Mouse (Mus musculus) gonadal fat pad, adult 2 months (tissue): Measurements from ENCODE around the gene 5730596B20Rik. TPM values are rescaled to one million over a fixed set of nuclear protein-coding genes. Genes with fewer than 3 reads are reported as not detected.

ENCODE experiments used
- DNase-seq: peaks from one replicate; pipeline ENCODE4 v3.0.0-alpha.2; 2012; ENCODE audit warnings: low read depth
- polyA plus RNA-seq: library from polyadenylated mRNA; depleted of rRNA; stranded (reverse); fragments of >200 nt; gene quantifications from 2 replicates; pipeline ENCODE4 v1.2.3, GENCODE M21; 2012; rRNA removed

The 5730596B20Rik gene
- 0.32 and 0.38 TPM in 2 replicates for polyA plus RNA-seq

GRCm38 (mm10) chr6:52177061-52177735 lies at the start of gene 5730596B20Rik:
Gene 5730596B20Rik, plus strand, starts transcription at chr6:52177498.
- no peak for DNase-seq

GRCm38 (mm10) chr6:52137841-52138535 lies 39.3 kb upstream of the 5730596B20Rik start:
- no peak for DNase-seq

DNA sequence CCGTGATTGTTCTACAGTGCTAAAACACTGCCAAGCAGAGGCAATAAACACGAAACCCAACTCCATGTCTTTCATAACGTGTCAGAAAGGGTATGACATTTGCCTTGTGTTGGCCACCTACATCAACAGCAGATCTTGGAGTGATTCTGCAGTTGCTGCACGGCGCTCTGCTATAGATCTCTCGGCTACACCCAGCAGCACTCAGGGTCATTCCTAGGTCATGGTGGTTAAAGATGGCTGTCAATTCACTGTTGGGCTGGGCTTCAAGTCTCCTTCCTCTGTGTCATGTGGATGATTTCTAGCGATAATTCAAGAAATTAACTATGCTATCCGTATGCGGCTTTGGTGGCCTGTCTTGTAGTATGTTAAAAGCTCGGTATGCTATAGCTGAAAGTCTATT lies 38.7 kb upstream of the 5730596B20Rik start:
- no peak for DNase-seq

DNA sequence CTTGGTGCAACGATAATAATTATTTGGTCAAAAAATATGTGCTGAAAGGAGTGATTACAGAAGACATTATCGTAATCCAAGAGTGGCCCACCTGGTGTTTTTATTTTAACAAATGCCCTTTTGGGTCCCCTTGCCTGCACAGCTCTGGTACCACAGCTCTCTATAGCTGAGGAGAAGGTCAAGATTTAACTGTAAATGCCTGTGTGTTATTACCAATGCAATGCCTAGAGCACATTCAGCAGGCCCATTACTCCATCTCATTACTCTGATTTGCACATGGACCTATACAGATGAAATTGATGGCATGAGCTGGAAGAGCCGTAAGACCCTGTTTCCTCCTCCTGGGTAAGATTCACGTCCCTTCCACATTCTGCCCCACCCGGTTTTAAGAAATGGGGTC lies 38.2 kb upstream of the 5730596B20Rik start:
- no peak for DNase-seq

GRCm38 (mm10) chr6:52150401-52150966 lies 26.8 kb upstream of the 5730596B20Rik start:
- no peak for DNase-seq

GRCm38 (mm10) chr6:52151571-52151970 lies 25.7 kb upstream of the 5730596B20Rik start:
- DNase-seq = no peak

GRCm38 (mm10) chr6:52152226-52153193 lies 24.8 kb upstream of the 5730596B20Rik start:
- no peak for DNase-seq

- no peak for DNase-seq
Observed at GRCm38 (mm10) chr6:52153270-52153669, 24.0 kb upstream of the 5730596B20Rik start.

GRCm38 (mm10) chr6:52154044-52154443 lies 23.3 kb upstream of the 5730596B20Rik start:
- no peak for DNase-seq

DNA sequence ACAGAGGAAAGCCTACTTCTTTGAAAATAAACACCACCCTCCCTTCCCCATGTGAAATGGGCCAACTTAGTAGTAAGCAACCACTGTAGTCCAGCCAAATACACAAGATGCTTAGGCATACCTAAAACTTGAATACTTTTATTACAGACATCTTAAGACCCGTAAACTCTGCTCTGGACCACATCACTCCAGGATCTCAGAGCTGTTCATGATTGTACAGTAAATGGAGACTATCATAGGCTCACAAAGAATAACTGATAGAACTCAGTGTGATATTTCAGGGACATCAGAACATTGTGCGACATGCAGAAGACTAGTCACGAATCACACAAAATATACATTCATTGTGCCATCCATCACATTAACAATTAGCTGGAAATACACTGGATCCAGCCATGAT lies 21.8 kb upstream of the 5730596B20Rik start:
- no peak for DNase-seq

DNA sequence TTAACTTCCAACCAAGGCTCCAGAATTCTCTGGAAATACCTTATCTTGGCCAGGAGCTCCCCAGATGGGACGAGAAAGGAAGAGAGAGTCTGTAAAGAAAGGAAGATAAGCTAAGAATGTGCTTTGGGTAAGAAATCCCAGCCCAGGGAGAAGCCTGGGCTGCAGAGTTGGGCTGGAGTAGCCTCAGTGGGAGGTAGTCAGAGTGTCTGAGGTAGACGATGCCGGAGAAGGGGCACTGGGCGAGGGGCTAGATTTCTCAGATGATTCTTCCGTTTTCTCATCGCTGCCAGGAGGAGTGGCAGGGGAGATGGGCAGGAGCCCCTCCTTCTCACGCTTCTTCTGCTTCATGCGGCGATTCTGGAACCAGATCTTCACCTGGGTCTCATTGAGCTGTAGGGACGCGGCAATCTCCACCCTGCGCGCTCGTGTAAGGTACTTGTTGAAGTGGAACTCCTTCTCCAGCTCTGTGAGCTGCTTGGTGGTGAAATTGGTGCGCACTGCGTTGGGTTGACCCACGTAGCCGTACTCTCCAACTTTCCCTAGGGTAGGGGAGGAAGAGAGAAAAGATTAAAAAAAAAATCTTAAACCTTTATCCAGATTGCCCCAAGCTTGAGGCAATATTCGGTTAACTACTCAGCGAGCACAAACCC lies 20.6 kb upstream of the 5730596B20Rik start:
- no peak for DNase-seq

GRCm38 (mm10) chr6:52157466-52158275 lies 19.6 kb upstream of the 5730596B20Rik start:
- no peak for DNase-seq

DNA sequence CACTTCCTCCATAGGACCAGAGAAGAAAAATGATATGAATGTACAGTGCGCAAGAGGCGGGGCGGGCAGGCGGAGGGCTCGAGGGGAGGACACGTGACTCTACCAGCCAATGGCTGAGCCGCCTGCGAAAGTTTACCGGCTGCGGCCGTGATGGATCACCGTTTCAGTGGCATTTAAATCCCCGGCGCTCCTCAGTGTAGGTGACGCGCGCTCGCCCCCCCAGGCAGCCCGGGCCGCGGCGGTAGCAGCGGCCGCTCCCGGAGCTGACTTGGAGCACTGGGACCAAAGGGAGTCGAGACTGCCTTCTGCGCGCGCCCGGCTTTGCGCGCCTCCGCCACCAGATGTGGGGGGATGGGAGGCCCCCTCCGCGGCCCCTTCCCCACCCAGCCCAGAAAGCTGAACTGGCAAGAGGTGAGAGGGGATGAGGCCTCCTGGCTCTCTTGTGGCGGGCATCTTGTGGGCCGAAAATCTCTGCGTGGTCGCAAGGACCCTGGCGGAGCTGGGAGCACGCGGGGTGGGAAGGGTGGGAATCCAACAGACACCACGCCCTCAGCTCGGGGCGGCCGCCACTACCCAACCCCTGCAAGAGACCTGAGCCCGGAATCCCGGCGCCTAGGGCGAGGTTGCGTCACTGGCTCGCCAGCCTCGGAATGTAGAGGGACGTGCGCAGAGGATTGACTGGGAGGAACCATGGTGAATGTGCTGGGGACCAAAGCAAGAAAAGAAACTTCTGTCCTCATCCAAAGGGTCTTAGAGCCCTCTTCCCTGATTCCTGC lies 18.8 kb upstream of the 5730596B20Rik start, which contains the start of gene Hoxa1:
Hoxa1 (minus strand) TSS at position 42 of the 776 bp plus-strand sequence.
- DNase-seq = no peak

DNA sequence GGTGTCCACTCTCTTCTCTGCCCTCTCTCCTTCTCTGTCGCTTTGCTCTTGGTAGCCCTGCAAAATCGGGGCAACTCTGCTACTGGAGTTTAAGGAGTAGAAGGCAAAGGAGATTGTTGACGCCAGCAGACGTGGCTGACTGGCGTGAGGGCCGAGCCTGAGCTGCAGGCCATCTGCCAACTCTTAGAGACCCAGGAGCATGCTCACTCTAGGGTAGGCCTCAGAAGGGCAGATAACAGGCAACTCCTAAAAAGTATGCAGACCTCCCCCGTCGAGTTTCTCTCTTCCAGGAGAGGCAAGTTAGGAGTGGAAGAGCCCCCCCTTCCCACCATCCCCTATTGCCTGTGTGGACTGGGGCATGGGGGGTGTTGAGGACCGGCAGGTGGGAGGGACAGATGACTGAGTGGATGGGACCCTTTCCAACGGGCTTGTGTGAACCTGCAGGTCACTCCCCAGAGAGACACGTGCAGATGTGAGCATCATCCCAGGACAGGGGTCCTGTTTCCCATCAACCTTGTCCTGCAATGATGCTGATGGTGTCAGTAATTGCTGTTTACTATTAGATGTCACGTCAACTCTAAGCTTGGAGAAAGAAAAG lies 18.0 kb upstream of the 5730596B20Rik start:
- no peak for DNase-seq

GRCm38 (mm10) chr6:52159979-52160378 lies 17.3 kb upstream of the 5730596B20Rik start:
- DNase-seq = no peak

GRCm38 (mm10) chr6:52160511-52161335 lies 16.6 kb upstream of the 5730596B20Rik start:
- peak; percentile 44 for DNase-seq

GRCm38 (mm10) chr6:52161336-52162092 lies 15.8 kb upstream of the 5730596B20Rik start:
- DNase-seq = no peak

DNA sequence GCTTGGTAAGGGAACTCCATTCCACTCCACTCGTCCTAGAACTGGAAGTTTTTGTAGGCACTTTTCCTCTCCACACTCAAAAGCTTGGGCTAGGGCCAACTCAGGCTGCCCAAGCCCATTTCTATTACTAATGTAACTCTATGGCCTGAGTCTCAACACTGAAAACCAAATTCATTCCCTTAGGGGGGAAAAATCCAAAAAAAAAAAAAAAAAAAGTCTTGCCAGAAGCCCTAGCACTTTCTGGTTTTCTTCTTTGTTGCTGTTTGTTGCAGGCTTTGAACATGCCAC lies 15.3 kb upstream of the 5730596B20Rik start:
- DNase-seq = no peak
